Mouse (Mus musculus): Measurements from ENCODE around the gene Adgrg3. TPM values are rescaled to one million over a fixed set of nuclear protein-coding genes. Genes with fewer than 3 reads are reported as not detected.

Gene Adgrg3
- polyA plus RNA-seq, 1 experiment from 2014 or later: 4.5 TPM

DNA sequence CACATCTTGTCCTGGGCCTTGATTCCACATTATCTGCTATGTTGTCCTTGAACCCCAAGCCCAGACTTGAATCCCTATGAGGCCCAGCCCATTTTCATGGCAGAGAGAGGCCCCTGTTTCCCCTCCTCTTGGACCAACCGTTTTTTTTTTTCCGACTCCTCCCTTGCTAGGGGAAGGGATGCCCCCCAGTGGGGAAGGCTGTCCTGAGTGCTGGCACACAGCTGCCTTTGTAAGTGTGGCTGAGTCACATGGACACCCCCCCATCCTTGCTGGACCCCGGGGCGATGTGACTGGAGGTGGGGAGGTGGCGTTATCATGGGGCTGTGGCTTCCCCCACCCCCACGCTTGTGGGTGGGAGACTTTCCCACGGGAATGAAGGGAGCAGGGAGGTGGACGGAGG is 36.5 kb upstream of the Adgrg3 start:
- peaks cover 33% of the 10 kb centered on the region for H3K4me1 ChIP-seq (ENCODE audit: control insufficient read depth, insufficient read depth, low read length)
- 59% methylated on average over 8 of the region's 8 CpGs for WGBS (ENCODE audit: insufficient replicate concordance)

DNA sequence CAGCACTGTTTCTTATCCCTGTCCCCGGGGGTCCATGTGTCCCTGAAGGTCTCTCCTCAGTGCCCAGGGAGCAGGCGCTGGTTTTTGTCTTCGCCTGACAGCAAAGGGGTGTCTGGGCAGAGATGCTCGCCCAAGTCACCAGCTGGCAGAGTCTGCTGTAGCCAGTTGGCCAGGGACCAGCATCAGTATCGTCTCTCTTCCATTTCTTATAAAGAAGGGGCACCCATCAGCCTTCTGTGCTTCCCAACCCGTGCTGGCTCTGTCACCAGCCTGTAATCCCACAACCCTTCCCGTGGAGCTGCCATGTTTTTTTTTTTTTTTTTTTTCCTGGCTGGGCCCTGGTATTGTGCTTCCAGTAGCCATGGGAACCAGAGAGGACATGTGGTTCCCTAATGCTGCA is 35.6 kb upstream of the Adgrg3 start:
- no peak overlapping the region for H3K4me2 ChIP-seq
- no peak overlapping the region for H3K4me3 ChIP-seq (ENCODE audit: low read depth, low read length)
- no peak overlapping the region for H3K9ac ChIP-seq (ENCODE audit: low read depth, low read length)
- peaks cover 37% of the 10 kb centered on the region for H3K4me1 ChIP-seq (ENCODE audit: control insufficient read depth, insufficient read depth, low read length)
- peaks cover 12% of the 10 kb centered on the region for H3K27me3 ChIP-seq (ENCODE audit: control insufficient read depth, insufficient read depth, low read length)
- H3K9me3 ChIP-seq (replicated peaks; ENCODE audit: control insufficient read depth, low read length): no peaks in the 10 kb centered on the region
- H3K27ac ChIP-seq (ENCODE audit: low read depth, low read length): no peak overlapping the region
- ATAC-seq (replicated peaks; ENCODE audit: insufficient number of reproducible peaks, low FRiP score, low TSS enrichment): no peak
- WGBS (ENCODE audit: insufficient replicate concordance): 75% methylated on average over 7 of the region's 7 CpGs
- no peaks in the 10 kb centered on the region for H3K36me3 ChIP-seq (ENCODE audit: control insufficient read depth, insufficient read depth, low read length)

More for the DNA sequence above, 36.5 kb upstream of the Adgrg3 start:
- peaks cover 16% of the 10 kb centered on the region for H3K27me3 ChIP-seq (ENCODE audit: control insufficient read depth, insufficient read depth, low read length)
- H3K4me2 ChIP-seq: no peak overlapping the region
- H3K36me3 ChIP-seq (ENCODE audit: control insufficient read depth, insufficient read depth, low read length): no peaks in the 10 kb centered on the region
- H3K9ac ChIP-seq (ENCODE audit: low read depth, low read length): no peak overlapping the region
- no peak overlapping the region for H3K4me3 ChIP-seq (ENCODE audit: low read depth, low read length)
- no peak overlapping the region for H3K27ac ChIP-seq (ENCODE audit: low read depth, low read length)
- no peaks in the 10 kb centered on the region for H3K9me3 ChIP-seq (replicated peaks; ENCODE audit: control insufficient read depth, low read length)
- ATAC-seq (replicated peaks; ENCODE audit: insufficient number of reproducible peaks, low FRiP score, low TSS enrichment): no peak

DNA sequence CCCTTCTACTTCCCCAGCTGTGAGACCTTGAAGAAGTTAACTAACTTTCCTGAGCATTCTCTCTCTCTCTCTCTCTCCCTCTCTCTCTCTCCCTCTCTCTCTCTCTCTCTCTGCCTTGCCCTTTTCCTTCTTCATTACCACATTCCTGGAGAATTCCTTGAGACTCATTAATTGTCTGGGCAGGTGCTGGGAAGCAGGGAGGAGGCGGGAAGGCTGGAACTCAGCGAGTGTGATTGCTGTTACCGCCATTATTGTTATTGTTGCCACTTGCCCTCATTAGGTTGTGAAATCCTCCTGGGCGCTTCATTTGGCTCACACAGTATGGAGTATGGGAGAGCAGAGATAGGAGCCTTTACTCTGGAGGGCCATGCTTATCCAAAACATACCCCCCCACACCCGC is 34.3 kb upstream of the Adgrg3 start:
- no peaks in the 10 kb centered on the region for H3K9me3 ChIP-seq (replicated peaks; ENCODE audit: control insufficient read depth, low read length)
- H3K4me2 ChIP-seq: peak overlapping the region; percentile 8; the same call in 1 of the 2 replicates
- no peak overlapping the region for H3K4me3 ChIP-seq (ENCODE audit: low read depth, low read length)
- H3K27me3 ChIP-seq (ENCODE audit: control insufficient read depth, insufficient read depth, low read length): peaks cover 7% of the 10 kb centered on the region
- H3K27ac ChIP-seq (ENCODE audit: low read depth, low read length): no peak overlapping the region
- no peaks in the 10 kb centered on the region for H3K36me3 ChIP-seq (ENCODE audit: control insufficient read depth, insufficient read depth, low read length)
- no peak overlapping the region for H3K9ac ChIP-seq (ENCODE audit: low read depth, low read length)
- ATAC-seq (replicated peaks; ENCODE audit: insufficient number of reproducible peaks, low FRiP score, low TSS enrichment): no peak
- peaks cover 32% of the 10 kb centered on the region for H3K4me1 ChIP-seq (ENCODE audit: control insufficient read depth, insufficient read depth, low read length)
- WGBS (ENCODE audit: insufficient replicate concordance): 22% methylated on average over 5 of the region's 5 CpGs

DNA sequence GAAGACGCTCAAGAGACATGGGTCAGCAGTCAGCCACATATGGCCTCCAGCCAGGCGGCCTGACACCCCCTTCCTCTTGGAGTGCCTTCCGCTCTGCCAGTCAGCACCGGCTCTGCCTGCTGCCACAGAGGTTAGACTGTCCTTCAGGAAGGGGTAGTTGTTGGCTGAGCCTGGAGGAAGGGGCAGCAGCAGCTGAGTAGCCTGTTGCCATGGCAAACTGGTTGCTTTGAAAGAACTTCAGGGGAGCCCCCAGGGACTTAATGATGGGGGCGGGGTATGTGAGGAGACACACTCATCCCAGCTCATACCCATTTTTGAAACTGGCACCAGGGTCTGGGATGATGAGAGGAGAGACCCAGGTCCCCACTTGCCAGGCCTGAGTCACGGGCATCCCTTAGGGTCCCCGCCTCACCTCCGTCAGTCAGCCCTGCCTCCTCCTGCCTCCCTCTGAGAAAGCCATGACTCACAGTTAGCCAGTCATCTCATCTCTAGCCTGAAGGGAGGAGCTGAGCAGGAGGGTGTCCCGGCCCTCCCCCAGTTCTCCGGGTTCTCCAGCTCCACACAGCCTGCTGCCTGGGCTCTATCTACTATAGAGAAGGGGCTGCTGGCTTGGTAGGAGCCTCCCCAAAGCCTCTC is 33.5 kb upstream of the Adgrg3 start:
- peak overlapping the region; percentile 4; the same call in 1 of the 2 replicates for H3K27ac ChIP-seq (ENCODE audit: low read depth, low read length)
- peak overlapping the region; percentile 2; the same call in 1 of the 2 replicates for H3K9ac ChIP-seq (ENCODE audit: low read depth, low read length)
- no peaks in the 10 kb centered on the region for H3K36me3 ChIP-seq (ENCODE audit: control insufficient read depth, insufficient read depth, low read length)
- H3K4me3 ChIP-seq (ENCODE audit: low read depth, low read length): peak overlapping the region; percentile 36
- H3K9me3 ChIP-seq (replicated peaks; ENCODE audit: control insufficient read depth, low read length): no peaks in the 10 kb centered on the region
- 0 out of 2 replicates have a peak, but pooled peaks cover 2% of the 10 kb centered on the region for H3K27me3 ChIP-seq (ENCODE audit: control insufficient read depth, insufficient read depth, low read length)
- H3K4me2 ChIP-seq: peak overlapping the region; percentile 54
- ATAC-seq (replicated peaks; ENCODE audit: insufficient number of reproducible peaks, low FRiP score, low TSS enrichment): peak; percentile 75
- peaks cover 30% of the 10 kb centered on the region for H3K4me1 ChIP-seq (ENCODE audit: control insufficient read depth, insufficient read depth, low read length)
- WGBS (ENCODE audit: insufficient replicate concordance): 24% methylated on average over 10 of the region's 10 CpGs

DNA sequence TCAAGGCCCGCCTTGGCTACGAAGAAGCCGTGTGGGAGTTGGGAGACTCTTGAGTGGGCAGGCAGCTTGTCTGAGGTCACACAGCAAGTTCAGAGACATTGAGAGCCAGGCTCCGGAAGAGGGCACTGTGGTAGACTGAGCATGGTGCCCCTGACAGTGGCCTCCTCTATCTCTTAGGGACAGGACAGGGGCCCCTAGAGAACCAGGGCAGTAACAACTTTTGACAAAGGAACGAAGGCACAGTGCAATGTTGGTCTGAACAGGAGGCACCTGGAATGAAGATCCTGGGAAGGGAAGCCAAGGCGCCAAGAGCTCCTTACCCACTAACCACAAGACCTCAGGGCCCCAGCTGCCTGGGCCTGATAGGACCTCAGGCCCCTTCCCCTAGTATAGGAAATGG is 32.5 kb upstream of the Adgrg3 start:
- ATAC-seq (replicated peaks; ENCODE audit: insufficient number of reproducible peaks, low FRiP score, low TSS enrichment): 0 out of 2 replicates have a peak, but pooled peaks have one; percentile 39
- Histone ChIP-seq H3K9me3 (replicated peaks; ENCODE audit: control insufficient read depth, low read length) (no peaks in the 10 kb centered on the region), H3K4me3 (ENCODE audit: low read depth, low read length) (peak overlapping the region; percentile 36), H3K27ac (ENCODE audit: low read depth, low read length) (0 out of 2 replicates have a peak overlapping the region, but pooled peaks have one; percentile 4), H3K4me1 (ENCODE audit: control insufficient read depth, insufficient read depth, low read length) (peaks cover 30% of the 10 kb centered on the region), H3K9ac (ENCODE audit: low read depth, low read length) (peak overlapping the region; percentile 39), H3K27me3 (ENCODE audit: control insufficient read depth, insufficient read depth, low read length) (0 out of 2 replicates have a peak, but pooled peaks cover 2% of the 10 kb centered on the region), H3K4me2 (peak overlapping the region; percentile 54), H3K36me3 (ENCODE audit: control insufficient read depth, insufficient read depth, low read length) (no peaks in the 10 kb centered on the region)
- 81% methylated on average over 6 of the region's 6 CpGs for WGBS (ENCODE audit: insufficient replicate concordance)

DNA sequence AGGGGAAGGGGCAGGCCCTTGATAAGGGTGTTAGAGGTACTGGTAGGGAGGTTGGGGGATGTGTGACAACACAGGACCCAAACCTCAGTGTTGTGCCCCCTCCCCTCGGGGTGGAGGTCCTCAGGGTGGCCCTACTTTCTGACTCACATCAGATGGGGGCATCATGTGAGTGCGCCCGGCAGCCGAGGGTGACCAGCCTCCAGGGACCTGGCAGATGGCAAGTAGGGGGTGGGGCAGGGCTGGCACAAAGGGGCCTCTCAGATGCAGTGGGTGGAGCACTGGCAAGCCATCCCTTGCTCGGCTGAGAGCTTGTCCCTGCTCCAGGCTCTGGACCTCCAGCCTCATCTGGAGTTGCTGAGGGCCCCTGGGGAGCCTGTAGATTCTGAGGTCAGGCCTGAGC is 30.8 kb upstream of the Adgrg3 start:
- 50% methylated on average over 5 of the region's 5 CpGs for WGBS (ENCODE audit: insufficient replicate concordance)
- H3K9me3 ChIP-seq (replicated peaks; ENCODE audit: control insufficient read depth, low read length): no peaks in the 10 kb centered on the region
- no peak overlapping the region for H3K4me3 ChIP-seq (ENCODE audit: low read depth, low read length)
- peak overlapping the region; percentile 54 for H3K4me2 ChIP-seq
- H3K27ac ChIP-seq (ENCODE audit: low read depth, low read length): no peak overlapping the region
- no peak for ATAC-seq (replicated peaks; ENCODE audit: insufficient number of reproducible peaks, low FRiP score, low TSS enrichment)
- H3K27me3 ChIP-seq (ENCODE audit: control insufficient read depth, insufficient read depth, low read length): no peaks in the 10 kb centered on the region
- peaks cover 30% of the 10 kb centered on the region for H3K4me1 ChIP-seq (ENCODE audit: control insufficient read depth, insufficient read depth, low read length)
- no peaks in the 10 kb centered on the region for H3K36me3 ChIP-seq (ENCODE audit: control insufficient read depth, insufficient read depth, low read length)
- H3K9ac ChIP-seq (ENCODE audit: low read depth, low read length): peak overlapping the region; percentile 16; the same call in 1 of the 2 replicates

DNA sequence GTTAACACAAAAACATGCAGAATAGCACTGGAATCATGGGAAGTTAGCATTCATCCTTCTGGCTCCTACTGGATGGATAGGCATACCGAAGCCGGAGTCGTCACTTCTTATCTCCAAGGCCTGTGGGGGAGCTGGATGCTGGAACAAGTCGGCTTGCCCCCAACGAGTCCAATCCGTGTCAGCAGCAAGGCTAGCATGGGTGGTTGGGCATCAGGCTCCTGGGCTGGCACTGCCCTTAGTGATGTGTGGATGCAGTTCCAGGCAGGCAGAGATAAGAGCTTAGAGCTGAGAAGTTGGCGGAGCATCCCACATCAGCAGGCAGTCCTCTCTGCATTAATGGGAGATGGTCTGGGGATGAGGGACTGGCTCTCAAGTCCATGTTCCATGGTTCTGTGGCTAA is 29.9 kb upstream of the Adgrg3 start:
- no peak overlapping the region for H3K27ac ChIP-seq (ENCODE audit: low read depth, low read length)
- no peaks in the 10 kb centered on the region for H3K36me3 ChIP-seq (ENCODE audit: control insufficient read depth, insufficient read depth, low read length)
- no peak overlapping the region for H3K9ac ChIP-seq (ENCODE audit: low read depth, low read length)
- H3K27me3 ChIP-seq (ENCODE audit: control insufficient read depth, insufficient read depth, low read length): no peaks in the 10 kb centered on the region
- no peak for ATAC-seq (replicated peaks; ENCODE audit: insufficient number of reproducible peaks, low FRiP score, low TSS enrichment)
- no peaks in the 10 kb centered on the region for H3K9me3 ChIP-seq (replicated peaks; ENCODE audit: control insufficient read depth, low read length)
- peaks cover 34% of the 10 kb centered on the region for H3K4me1 ChIP-seq (ENCODE audit: control insufficient read depth, insufficient read depth, low read length)
- no peak overlapping the region for H3K4me2 ChIP-seq
- H3K4me3 ChIP-seq (ENCODE audit: low read depth, low read length): no peak overlapping the region
- WGBS (ENCODE audit: insufficient replicate concordance): 58% methylated on average over 7 of the region's 7 CpGs

DNA sequence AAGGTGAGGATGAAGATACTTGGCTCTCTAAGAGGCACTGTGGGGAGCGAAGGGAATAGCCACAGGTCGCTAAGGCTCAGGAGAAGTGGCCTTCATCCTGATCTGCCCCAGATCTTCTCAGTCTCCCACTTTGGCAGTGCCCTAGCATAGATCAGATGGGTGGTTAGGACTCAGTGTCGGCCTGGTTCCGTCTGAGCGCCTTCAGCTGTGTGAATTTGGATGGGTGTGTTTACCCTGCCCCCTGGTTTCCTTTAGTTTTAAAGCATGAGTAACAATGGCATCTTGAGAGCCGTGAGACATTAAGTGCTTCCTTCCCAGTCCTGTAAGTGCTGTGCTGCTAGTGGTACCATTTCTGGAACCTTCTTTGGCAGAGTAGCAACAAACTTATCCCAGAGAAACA is 28.9 kb upstream of the Adgrg3 start:
- H3K27ac ChIP-seq (ENCODE audit: low read depth, low read length): no peak overlapping the region
- H3K36me3 ChIP-seq (ENCODE audit: control insufficient read depth, insufficient read depth, low read length): no peaks in the 10 kb centered on the region
- H3K4me2 ChIP-seq: no peak overlapping the region
- no peak overlapping the region for H3K9ac ChIP-seq (ENCODE audit: low read depth, low read length)
- H3K4me3 ChIP-seq (ENCODE audit: low read depth, low read length): no peak overlapping the region
- H3K4me1 ChIP-seq (ENCODE audit: control insufficient read depth, insufficient read depth, low read length): peaks cover 27% of the 10 kb centered on the region
- H3K9me3 ChIP-seq (replicated peaks; ENCODE audit: control insufficient read depth, low read length): no peaks in the 10 kb centered on the region
- no peaks in the 10 kb centered on the region for H3K27me3 ChIP-seq (ENCODE audit: control insufficient read depth, insufficient read depth, low read length)
- WGBS (ENCODE audit: insufficient replicate concordance): 75% methylated on average over 6 of the region's 6 CpGs
- ATAC-seq (replicated peaks; ENCODE audit: insufficient number of reproducible peaks, low FRiP score, low TSS enrichment): no peak

DNA sequence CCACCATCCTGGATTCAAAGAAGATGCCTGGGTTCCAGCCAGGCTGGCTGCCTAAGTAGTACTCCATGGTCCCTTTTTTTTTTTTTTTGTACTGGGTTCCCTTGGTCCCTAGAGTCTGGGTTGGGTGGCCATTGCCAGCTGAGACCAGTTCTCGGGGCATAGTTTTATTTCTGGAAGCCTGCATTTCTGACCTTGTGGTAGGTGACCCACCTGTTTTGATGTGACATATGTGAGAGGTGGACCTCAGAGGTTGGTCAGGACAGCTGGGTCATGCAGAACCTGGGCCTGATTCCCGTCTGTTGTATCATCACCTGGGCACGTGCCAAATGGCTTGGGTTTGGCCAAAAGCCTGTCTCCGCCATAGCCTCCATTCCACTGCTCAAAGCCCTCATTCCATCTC is 27.8 kb upstream of the Adgrg3 start:
- Histone ChIP-seq H3K9ac (ENCODE audit: low read depth, low read length) (no peak overlapping the region), H3K27me3 (ENCODE audit: control insufficient read depth, insufficient read depth, low read length) (no peaks in the 10 kb centered on the region), H3K27ac (ENCODE audit: low read depth, low read length) (no peak overlapping the region), H3K9me3 (replicated peaks; ENCODE audit: control insufficient read depth, low read length) (no peaks in the 10 kb centered on the region), H3K36me3 (ENCODE audit: control insufficient read depth, insufficient read depth, low read length) (no peaks in the 10 kb centered on the region), H3K4me3 (ENCODE audit: low read depth, low read length) (no peak overlapping the region), H3K4me2 (no peak overlapping the region), H3K4me1 (ENCODE audit: control insufficient read depth, insufficient read depth, low read length) (peaks cover 29% of the 10 kb centered on the region)
- 91% methylated on average over 4 of the region's 4 CpGs for WGBS (ENCODE audit: insufficient replicate concordance)
- ATAC-seq (replicated peaks; ENCODE audit: insufficient number of reproducible peaks, low FRiP score, low TSS enrichment): no peak
